Mouse (Mus musculus) heart, adult 18-20 months (tissue): ENCODE results near the gene Cuedc2. TPM values are rescaled to one million over a fixed set of nuclear protein-coding genes. Genes with fewer than 3 reads are reported as not detected.

Experiments used
- DNase-seq, 2 experiments: peaks; one replicate each; pipeline ENCODE4 v3.0.0; 2021 to 2022; ENCODE audit warnings: mixed read lengths in 1 of 2
- long read RNA-seq, 2 experiments: library from polyadenylated mRNA; stranded (forward); transcript quantifications; one replicate each; pipeline ENCODE4 v2.0.0; 2021
- total RNA-seq, 2 experiments: library from RNA; stranded (reverse); gene quantifications; 2 replicates each; pipeline ENCODE4 v1.2.3; 2021

Cuedc2 gene
- total RNA-seq, result 10 to 100 TPM; 91.4 to 92.1 TPM
- long read RNA-seq, experiment 1, transcript Cuedc2-211 (9 exons, 999 nt), result minor isoform, 11 of 80 reads
- long read RNA-seq, experiment 1, transcript Cuedc2-203 (9 exons, 1,790 nt), result minor isoform, 9 of 80 reads
- long read RNA-seq, experiment 1, transcript Cuedc2-201 (9 exons, 1,833 nt), result major isoform, 22 of 80 reads
- long read RNA-seq, experiment 1, partial matches to known transcripts, result 1 of 80 reads
- long read RNA-seq, experiment 1, other reads (novel, unspliced or antisense), result 34 of 80 reads
- long read RNA-seq, experiment 2, transcript Cuedc2-201 (9 exons, 1,833 nt), result major isoform, 14 of 64 reads
- long read RNA-seq, experiment 2, transcript Cuedc2-211 (9 exons, 999 nt), result minor isoform, 11 of 64 reads
- long read RNA-seq, experiment 2, partial matches to known transcripts, result 5 of 64 reads
- long read RNA-seq, experiment 2, other reads (novel, unspliced or antisense), result 25 of 64 reads

DNA sequence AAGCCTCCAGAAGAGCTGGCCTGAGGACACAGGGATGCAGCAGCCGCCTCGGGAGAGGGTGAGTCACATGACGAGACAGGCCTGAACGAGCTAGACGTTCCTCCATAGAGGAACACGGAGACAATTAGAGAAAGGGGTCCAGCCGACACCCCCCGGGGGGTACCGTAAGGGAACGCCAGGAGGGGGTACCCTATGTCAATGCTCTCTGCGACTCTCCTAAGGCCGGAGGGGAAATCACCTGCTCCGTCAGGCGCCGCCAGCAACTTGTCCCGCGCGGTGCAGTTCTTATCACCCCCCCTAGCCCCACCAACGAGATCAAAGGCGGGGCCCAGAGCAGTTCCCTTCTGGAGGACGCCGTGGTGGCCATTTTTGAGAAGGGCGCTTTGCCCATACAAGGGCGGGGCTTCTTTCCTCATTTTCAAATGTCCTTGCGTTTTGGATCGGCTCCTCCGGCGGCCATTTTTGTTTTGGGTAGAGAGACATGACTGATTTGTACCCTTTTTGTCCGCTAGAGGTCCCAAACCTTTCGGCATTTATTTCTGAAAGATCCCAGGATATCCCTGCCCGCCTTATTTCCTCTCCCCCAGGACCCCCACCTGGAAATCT, at the start of gene Cuedc2:
Gene Cuedc2, minus strand, starts transcription at position 372 of the 606 bp plus-strand sequence.
- DNase-seq, result peak; percentile 97 to 100

DNA sequence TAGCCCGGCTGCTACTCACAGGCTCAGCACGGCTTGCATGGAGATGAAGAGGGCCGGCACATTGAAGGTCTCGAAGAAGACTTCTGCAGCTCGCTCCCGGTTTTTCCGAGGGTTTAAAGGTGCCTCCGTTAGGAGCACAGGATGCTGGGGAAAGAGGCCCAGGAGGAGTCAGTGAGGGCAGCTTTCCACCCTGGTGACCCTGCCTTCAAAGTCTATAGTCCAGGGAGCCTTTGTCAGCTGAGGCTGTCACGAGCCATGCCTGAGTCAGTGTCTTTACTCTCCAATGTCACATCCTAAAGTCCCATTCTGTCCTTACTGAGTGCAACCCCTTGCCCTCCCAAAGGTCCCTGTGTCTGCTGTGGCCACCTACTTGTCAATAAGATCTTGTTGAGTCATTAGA, 43.8 kb upstream of the Cuedc2 start:
- no peak for DNase-seq

DNA sequence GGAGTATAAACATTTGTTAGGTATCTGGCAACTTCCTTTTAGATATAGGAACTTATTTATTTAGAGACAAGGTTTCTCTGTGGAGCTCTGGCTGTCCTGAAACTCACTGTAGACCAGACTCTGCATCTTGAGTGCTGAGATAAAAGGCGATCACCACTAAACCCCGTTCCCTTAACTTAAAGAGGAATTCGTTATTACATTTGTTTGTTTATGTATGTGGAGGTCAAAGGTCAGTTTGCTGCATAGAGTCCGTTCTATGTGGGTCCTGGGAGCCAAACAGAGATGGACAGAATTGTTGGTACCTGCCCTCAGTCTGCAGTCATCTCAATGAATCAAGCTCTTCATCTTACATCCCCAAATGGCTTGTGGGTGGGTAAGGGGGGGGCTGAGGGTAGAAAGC, 37.4 kb upstream of the Cuedc2 start:
- no peak for DNase-seq

DNA sequence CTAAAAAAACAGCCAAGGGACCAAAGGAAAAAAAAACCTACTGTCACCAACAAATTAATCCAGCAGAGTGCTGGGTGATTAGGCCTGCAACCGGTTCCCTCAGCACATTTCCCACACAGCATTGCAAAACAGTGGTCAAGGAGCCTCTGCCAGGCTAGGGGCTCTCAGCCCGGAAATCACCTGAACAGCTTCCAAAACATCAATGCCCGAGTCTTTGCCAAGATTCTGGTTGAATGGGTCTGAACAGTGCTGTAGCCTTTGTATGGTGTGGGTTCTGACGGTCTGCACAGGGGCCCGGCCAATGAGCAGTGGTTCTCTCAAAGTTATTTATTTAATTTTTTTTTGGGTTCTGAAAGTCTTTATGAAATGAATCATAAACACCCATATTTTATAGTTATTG, 37.0 kb upstream of the Cuedc2 start:
- DNase-seq, result peak; percentile 27 to 32

DNA sequence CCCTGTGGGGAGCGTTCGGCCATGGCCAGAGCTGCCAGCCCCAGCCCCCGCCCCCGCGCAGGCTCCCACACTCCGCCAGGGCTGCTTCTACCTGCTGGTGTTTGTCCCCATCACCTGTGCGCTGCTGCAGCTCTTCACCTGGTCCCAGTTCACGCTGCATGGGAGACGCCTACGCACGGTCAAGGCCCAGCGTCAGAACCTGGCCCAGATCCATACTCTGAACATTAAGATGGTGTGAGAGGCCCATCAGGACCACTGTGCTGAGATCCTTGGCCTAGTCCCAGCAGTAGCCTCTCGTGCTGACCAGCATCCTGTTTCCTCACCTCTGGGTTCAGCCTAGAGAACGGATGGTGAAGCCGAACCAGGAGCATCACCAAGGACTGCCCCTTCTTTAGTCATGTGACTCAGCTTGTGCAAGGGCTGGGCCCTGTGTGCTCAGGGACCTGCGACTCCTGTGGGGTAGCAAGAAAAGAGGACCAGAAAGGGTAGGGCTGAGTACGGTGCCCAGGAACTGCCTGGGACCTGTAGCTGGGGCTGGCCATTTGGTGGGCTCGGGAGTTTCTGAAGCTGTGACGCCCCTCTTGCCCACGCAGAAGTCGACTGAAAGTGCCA, 36.1 kb upstream of the Cuedc2 start:
- DNase-seq, result no peak

DNA sequence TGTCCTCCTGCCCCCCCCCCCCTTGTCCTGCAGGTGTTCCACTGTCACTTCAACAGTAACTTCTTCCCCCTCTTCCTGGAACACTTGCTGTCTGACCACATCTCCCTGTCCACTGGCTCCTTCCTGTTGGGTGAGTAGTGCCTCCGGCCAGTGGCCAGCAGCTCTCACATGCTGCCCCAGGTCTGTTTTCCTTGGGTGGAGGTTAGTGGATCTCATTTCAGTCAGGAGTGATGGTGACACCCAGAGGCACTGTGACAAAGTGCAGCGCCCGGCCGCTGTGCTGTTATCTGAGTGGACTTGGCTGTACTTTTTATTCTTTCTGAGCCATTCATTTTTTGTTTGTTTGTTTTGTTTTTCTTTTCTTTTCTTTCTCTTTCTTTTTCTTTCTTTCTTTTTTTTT, 30.7 kb upstream of the Cuedc2 start:
- peak; percentile 80 for DNase-seq

DNA sequence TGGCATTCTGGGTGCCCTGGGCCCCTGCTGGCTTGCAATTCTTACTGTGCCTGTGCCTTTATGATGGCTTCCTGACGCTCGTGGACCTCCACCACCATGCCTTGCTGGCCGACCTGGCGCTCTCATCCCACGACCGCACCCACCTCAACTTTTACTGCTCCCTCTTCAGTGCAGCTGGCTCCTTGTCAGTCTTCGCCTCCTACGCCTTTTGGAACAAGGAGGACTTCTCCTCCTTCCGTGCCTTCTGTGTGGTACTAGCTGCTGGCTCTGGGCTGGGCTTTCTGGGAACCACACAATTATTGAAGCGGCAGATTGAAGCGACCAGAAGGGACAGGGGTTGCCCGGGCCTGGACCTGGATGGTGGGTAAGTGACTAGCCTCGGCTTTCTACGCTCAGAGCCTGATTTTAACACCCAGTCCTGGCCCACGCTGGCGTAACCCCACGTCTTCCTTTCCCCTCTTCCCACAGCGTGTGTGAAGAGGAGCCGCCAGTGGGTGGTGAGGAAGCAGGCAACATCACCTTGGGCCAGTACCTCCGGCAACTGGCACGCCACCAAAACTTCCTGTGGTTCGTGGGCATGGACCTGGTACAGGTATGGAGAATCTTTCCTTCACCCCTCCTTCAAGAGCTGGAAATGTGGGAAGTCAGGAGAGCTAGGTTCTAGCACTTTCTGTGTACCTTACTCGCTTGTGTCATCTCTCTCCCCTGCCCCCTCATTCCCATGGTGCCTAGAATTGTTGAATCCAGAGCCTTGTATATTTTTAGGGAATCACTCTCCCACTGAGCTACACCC, 29.5 kb upstream of the Cuedc2 start:
- no peak for DNase-seq

DNA sequence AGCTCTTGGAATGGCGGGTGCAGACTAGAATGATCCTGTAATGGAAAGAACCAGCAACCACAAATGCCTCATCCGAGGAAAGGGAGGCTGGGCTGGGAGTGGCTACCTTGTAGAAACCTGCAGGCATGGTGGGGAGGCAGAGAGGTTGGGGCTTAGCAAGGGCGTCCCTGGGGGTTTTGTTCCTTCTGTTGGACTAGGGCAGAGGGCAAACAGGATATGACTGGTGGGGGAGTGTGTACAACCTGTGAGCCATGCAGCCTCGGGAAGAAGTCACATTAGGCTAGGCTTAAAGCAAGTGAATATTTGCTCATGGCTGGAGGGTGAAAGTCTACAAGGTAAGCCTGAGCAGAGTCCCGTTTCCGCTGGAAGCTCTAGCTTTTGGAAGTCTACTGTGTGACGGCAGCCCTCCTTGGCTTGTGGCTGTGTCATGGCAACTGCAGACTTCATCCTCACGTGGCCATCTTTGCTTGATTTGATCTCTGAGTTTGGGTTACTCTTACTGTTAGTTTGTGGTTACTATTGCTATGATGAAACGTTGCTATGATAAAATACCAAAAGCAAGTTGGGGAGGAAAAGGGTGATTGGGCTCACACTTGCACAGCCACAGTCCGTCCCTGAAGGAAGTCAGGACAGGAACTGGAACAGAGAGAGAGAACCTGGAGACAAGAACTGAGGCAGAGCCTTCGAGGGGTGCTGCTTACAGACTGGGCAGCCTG, 24.9 kb upstream of the Cuedc2 start:
- no peak for DNase-seq

DNA sequence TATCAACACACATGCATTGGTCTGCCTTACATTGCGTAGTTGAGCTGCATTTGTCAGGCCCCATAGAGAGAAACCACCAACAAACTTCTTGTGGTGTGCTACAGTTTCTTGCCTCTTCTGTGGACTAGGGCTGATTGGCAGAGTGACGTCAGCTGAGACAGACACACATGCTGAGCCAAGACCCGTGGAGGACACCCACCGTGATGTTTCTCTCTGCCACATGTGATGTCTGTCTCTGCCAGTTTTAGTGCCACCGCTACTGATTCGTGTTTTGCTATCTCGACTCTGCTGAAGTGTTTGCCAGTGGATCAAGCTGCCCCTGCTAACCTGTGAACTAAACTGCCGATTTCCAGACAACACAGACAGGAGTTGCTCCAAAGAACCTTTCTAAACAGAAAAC, 23.6 kb upstream of the Cuedc2 start:
- no peak for DNase-seq

DNA sequence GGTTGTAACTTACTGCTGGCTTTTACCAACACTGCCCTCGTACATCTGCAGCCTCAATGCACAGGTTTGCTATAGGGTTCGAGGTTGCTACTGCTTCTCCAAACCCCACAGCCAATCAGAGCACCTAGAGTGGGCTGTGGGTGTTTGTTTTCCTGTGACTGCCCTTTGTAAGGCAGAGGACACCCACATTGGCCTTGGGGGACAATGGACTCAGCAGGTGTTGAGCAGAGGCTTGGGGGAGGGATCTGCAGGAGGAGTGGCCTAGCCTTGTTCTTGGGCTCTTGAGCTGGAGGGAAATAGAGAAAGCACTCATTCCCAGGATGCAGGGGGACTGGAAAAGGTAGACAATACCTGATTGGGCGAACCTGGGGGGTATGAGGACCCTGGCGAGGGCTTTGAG, 19.9 kb upstream of the Cuedc2 start:
- DNase-seq, result no peak

DNA sequence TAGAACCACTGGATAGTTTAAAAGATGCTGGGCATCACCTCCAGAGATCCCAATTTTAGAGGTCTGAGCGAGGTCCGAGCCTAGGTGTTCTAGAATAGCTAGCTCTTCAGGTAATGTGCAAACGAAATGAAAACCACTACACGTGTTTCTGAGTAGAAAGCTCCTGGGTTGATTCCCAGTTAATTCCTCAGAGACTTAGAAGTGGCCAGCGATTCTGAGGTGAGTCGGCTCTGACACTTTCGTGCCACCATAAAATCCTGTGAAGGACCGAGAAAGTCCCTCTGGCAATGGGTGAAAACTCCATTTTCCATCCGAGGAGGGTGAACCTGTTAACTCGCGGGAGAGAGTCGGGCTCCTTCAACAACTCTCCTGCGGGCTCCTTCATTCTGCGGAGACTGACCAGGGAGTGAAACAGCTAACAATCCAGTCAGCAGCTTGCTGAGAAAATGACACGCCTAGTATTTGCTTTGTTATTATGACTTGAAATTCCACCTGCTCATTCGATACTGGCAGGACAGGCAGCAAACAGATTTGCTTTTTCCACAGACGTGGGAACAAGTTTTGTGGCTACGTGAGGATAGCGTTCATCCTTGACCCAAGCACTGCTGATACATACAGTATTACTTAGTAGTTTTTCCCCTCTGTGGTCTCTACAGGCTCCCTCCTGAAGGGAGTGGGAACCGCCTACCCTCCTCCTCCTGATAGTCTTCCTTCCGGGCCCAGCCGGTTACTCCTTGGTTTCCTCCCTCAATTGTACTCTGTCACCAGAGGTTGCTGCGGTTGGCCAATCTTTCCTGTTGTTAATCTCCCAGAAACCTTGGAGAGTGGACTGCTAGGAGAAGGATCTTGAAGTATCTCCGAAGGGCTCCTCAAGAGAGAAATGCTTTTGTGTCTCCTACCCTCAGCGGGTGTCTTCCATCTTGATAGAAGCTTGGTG, 19.1 kb upstream of the Cuedc2 start:
- DNase-seq, result peak; percentile 39 to 51

DNA sequence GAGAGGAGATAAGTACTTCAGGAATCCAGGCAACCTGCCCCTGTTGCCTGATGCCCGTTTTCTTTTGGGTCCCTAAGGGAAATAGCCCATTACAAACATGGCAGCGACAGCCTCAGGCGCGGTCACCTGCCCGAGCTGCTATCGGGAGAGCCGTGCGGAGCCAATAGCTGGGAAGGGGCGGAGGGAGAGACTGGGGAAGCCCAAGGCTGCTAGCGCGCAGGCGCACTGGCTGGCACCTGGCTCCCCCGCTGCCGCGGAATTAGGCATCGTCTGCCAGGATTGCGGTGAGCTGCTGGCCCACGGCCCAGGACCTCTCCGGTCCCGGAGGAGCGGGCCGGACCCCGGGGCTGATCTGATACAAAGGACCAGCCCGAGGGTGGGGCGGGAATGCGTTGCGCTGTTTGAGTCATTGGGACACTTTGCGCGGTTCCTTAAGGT, 18.2 kb upstream of the Cuedc2 start:
- DNase-seq, result peak; percentile 85 to 91

DNA sequence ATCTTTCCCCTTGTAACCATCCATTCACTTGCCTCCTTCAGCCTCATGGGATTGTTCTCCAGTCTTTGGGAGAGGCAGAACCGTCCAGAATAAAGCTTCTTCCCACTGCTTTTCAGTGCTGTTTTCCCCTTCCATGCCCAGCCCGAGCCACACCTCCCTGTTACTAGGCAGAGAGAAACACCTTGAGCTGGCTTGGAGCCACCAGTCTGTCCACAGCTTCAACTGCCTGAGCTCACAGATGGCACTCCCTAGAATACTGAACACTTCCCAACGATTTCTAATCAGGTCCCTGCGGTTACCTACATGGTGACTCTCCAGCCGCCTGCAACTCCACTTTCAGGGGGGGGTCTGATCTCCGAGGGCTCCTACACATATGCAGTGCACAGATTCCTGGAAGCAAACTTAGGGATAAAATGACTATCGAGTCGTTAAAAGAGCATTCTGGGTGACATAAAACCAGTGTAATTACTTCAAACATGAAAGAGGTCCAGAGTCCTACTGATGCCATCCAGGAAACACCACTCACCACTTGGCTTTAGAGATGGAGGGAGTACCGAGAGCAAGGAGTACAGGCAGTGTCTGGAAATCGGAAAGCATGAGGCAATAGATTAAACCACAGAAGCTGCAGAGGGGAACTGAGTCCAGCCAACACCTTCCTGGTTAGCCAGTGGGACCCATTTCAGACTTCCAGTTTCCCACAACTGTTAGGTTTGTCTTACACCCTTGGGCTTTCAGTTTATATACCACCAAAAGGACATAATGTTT, 11.8 kb upstream of the Cuedc2 start, which contains the start of gene 2310034G01Rik:
Gene 2310034G01Rik, minus strand, starts transcription at position 135 of the 765 bp plus-strand sequence.
- DNase-seq, result no peak

DNA sequence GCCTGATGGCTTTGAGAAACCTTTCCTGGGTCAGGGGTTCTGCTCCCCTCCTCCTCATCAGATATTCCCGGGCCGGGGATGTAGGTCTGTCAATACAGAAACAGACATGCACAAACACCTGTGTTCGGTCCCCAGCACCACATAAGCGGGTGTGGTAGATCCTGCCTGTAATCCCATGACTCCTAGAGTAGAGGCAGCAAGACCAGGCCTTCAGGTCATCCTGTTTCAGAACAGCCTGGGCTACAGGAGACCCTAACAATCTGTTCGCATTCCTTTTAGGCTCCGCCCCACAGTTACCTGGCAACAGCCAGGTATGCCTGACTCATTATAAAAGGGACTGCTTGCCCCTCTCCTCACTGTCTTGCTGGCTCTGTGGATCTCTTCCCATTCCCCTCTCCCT, 11.0 kb upstream of the Cuedc2 start:
- no peak for DNase-seq

DNA sequence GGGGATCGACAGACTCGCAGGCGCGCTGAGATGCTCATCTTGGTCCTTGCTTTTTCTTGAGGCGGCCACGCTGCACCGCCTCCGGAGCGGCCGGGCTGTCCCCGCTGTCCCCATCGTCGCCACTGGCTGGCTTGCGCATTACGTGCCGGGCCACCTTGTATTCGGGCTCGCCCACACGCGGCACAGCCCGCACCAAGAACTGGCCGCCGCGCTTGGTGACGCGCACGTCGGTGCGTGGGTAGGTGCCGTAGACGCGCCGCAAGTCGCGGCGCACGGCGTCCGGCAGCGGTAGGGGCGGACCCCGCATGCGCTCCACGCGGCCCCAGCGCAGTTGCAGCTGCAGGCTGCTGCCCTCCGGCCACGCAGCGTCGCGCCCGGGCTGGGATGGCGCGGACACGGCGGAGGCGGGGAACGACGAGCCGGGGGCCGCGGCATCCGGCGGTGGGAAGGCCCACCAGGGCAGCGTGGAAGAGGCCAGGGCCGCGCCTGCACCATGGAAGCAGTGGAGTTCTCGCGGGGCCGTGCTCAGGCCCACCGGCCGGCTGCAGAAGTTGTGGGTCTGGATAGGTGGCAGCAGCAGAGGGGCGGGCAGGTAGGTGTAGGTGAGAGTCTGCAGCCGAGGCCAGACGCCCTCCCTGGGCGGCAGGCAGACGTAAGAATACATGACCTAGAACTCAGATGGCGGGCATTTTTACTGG, 10.4 kb upstream of the Cuedc2 start:
- peak; percentile 71 to 80 for DNase-seq

DNA sequence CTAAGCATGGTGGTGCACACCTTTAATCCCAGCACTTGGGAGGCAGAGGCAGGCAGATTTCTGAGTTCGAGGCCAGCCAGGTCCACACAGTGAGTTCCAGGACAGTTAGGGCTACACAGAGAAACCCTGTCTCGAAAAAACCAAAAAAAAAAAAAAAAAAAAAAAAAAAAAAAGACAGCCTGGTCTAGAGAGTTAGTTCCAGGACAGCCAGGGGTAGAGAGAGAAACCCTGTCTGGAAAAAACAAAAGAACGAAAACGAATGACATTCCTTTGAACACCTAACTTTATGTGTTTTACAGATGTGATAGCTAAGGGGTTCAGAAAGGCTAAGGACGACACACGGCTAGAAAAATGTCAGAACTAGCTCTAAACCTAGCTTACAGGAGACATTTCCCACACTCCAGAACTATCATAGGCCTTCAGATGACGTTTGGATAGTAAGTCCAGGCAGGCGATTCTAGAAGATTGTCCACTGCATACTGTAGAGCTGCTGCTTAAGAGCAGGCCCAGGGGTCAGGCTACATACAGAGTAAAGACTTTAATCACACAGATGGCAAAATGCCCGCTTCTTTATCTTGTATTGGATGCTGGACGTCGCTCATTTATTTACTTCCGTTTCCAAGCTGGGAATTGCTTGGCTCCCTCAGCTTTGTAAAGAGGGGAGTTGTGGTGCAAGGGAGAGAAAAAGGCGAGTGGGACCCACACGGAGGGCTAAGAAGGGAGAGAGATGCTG, 9.6 kb upstream of the Cuedc2 start:
- no peak for DNase-seq

DNA sequence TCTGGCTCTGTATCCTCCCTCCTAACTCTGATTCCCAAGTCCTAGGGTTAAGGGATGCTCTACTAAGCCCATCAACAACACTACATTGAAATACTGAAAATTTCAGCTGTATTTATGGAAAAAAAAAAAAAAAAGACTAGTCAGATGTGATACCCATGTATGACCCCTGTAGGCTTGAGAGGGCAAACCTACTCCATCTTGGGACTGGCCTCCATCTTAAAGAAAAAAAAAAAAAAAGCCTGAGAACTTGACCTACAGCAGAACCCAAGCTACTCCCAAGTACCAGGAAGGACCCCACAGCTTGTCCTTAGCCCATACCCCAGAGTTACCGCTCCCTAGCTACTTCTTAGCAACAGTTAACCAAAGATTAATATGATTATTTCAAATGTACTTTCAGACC, 8.6 kb upstream of the Cuedc2 start:
- DNase-seq, result no peak

DNA sequence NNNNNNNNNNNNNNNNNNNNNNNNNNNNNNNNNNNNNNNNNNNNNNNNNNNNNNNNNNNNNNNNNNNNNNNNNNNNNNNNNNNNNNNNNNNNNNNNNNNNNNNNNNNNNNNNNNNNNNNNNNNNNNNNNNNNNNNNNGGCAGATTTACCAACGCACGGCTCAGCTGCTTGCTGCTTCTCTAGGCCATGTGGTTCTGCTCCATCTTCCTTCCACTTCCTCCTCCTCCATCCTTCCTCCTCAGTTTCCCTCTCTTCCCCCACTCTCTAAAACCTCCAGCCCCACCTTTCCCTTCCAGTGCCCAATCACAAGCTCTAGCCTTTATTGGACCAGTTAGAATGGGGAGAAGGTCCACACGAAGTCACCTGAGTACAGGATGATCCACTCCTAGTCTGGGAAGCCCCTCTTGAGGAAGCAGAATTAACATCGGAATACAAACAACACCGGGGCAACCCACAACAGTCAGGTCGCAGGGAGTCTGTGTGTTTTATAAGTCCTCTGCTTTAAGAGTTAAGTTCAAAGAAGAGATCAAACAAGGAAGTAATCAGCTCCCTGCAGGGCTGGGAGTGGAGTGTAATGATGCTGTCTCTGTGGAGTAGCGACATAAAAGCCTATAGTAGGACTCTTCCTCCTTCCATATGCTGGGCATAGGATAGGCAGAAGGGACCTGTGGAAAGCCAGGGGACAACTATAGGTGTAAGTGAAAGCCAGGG, 6.4 kb upstream of the Cuedc2 start:
- DNase-seq, result no peak
